Mouse (Mus musculus) E14TG2a.4 (cell line): ENCODE measurements around the gene Ppp2r5d.

Experiments
- CTCF ChIP-seq: conservative IDR thresholded peaks from 2 replicates; pipeline ENCODE4 v1.5.1; 2014; ENCODE audit warnings: low read length
- NANOG ChIP-seq: IDR thresholded peaks from 2 replicates; pipeline ENCODE4 v1.6.1; 2014; ENCODE audit warnings: borderline replicate concordance, low read length, mixed read lengths
- POU5F1 ChIP-seq: IDR thresholded peaks from 2 replicates; pipeline ENCODE4 v1.6.1; 2014; ENCODE audit warnings: low read length, borderline replicate concordance

GRCm38 (mm10) chr17:46742986-46743385, 38.1 kb upstream of the Ppp2r5d start:
- TF ChIP-seq CTCF (no peak), POU5F1 (no peak), NANOG (no peak)
